Mouse (Mus musculus) retina, postnatal 7 days (tissue): Measurements from ENCODE around the gene Fmod.

Experiments used
- DNase-seq: peaks from one replicate; pipeline ENCODE4 v3.0.0-alpha.2; 2012; ENCODE audit warnings: low read depth, low spot score

The Fmod gene

GRCm38 (mm10) chr1:134096264-134096934 lies 59.3 kb downstream of the Fmod start:
- DNase-seq, result no peak

DNA sequence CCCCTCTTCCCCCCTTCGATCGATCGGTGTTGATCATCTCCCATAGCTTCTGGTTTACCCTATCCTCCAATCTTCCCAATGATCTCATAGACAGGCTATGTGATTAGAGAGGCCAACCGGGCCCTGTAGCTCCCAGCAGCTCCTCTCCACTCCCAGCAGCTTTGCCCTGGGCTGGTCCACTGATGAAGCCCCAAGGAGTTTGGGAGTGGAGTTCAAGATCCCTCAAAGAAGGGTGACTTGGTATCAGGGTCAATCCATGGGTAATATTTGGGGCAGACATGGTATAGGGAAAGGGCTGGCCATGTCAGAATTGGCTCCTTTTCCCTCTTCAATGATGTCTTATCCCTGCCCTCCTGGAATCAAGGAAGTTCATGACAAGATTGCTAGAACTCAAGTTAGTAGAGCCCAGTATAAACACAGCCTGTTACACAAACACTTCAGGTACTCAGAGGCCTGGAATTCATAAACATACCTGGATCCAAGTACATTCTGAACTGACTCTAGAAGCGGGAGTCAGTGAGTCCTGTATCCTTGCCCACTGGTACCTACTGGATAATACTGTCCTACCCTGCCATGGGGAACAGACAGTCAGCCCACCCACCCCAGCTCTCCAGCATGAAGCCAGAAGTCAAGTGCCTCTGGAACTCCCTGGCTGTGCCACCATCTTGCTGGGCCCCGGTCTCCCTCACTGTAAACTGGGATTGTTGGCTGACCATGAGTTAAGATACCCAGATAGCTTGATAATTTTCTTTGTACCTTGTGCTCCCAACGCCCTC lies 60.2 kb downstream of the Fmod start:
- DNase-seq, result no peak
